Mouse (Mus musculus) midbrain, embryonic 11.5 days (tissue): ENCODE measurements at regions not wholly inside any gene's neighbourhood (a gene's known extent, or its start where the extent isn't known, plus 50 kb on each side); places are given as distances from the start of the nearest gene placed in this dataset.
A peak's percentile ranks its signal among the peaks of the same experiment; 100 is the strongest.

Source experiments
- ATAC-seq: fragments of 200-750 bp; cut with Nextera tagmentation; 2 replicates; pipeline ENCODE4 v1.8.0; 2017; ENCODE audit warnings: moderate TSS enrichment, moderate library complexity; ENCODE audit not compliant: low FRiP score
- DNase-seq: peaks from one replicate; pipeline ENCODE4 v3.0.0; 2015; ENCODE audit warnings: low spot score; ENCODE audit errors: missing footprints
- H3K27ac ChIP-seq: fragments of 300-500 bp; sonication (generic); 2 replicates; pipeline ENCODE4 v1.5.1; 2014; ENCODE audit warnings: low read depth, low read length
- H3K27me3 ChIP-seq: fragments of 300-500 bp; sonication (generic); 2 replicates; pipeline ENCODE4 v1.6.1; 2014; ENCODE audit warnings: mild to moderate bottlenecking, low read length, moderate library complexity, mixed read lengths; ENCODE audit not compliant: control insufficient read depth, insufficient read depth
- H3K36me3 ChIP-seq: fragments of 300-500 bp; sonication (generic); 2 replicates; pipeline ENCODE4 v1.6.1; 2014; ENCODE audit warnings: mild to moderate bottlenecking, low read length, moderate library complexity, mixed read lengths; ENCODE audit not compliant: control insufficient read depth, insufficient read depth
- H3K4me1 ChIP-seq: fragments of 300-500 bp; sonication (generic); 2 replicates; pipeline ENCODE4 v1.6.1; 2014; ENCODE audit warnings: low read length; ENCODE audit not compliant: control insufficient read depth, insufficient read depth
- H3K4me2 ChIP-seq: fragments of 300-500 bp; sonication (generic); 2 replicates; pipeline ENCODE4 v1.6.1; 2014; ENCODE audit warnings: mild to moderate bottlenecking, moderate library complexity
- H3K4me3 ChIP-seq: fragments of 300-500 bp; sonication (generic); 2 replicates; pipeline ENCODE4 v1.5.1; 2014; ENCODE audit warnings: low read depth, low read length
- H3K9ac ChIP-seq: fragments of 300-500 bp; sonication (generic); 2 replicates; pipeline ENCODE4 v1.6.1; 2014; ENCODE audit warnings: low read length
- H3K9me3 ChIP-seq: fragments of 300-500 bp; sonication (generic); 2 replicates; pipeline ENCODE4 v1.6.1; 2016; ENCODE audit warnings: low read length; ENCODE audit not compliant: control insufficient read depth
- WGBS: fragments of 180-500 bp; shearing (Covaris S2); extraction: QIAGEN DNeasy Blood & Tissue Kit; methylation state at CpG from one replicate; pipeline ENCODE4 v1.1.7; 2014; 5-methylcytosine and 5-hydroxymethylcytosine counted together

- WGBS = 91% methylated on average over 7 of the region's 7 CpGs
- DNase-seq (no peak), ATAC-seq (no peak)
- H3K4me3 ChIP-seq = no peak overlapping the region
- no peaks in the 10 kb centered on the region for H3K27me3 ChIP-seq
- H3K36me3 ChIP-seq = no peaks in the 10 kb centered on the region
- H3K9me3 ChIP-seq = no peaks in the 10 kb centered on the region
- H3K9ac ChIP-seq = no peak overlapping the region
- H3K4me1 ChIP-seq = no peaks in the 10 kb centered on the region
- no peak overlapping the region for H3K27ac ChIP-seq
- no peak overlapping the region for H3K4me2 ChIP-seq
Observed at GRCm38 (mm10) chr15:15946280-15947110, 782.1 kb upstream of the Cdh9 start.

GRCm38 (mm10) chr15:15959411-15959810 lies 769.1 kb upstream of the Cdh9 start:
- Histone ChIP-seq H3K9me3 (no peaks in the 10 kb centered on the region), H3K27me3 (no peaks in the 10 kb centered on the region), H3K36me3 (no peaks in the 10 kb centered on the region), H3K9ac (no peak overlapping the region), H3K4me1 (no peaks in the 10 kb centered on the region), H3K27ac (no peak overlapping the region), H3K4me2 (no peak overlapping the region), H3K4me3 (no peak overlapping the region)
- WGBS = 91% methylated on average over 3 of the region's 3 CpGs
- ATAC-seq = no peak
- DNase-seq = no peak

GRCm38 (mm10) chr15:15968518-15968917 lies 760.0 kb upstream of the Cdh9 start:
- no peaks in the 10 kb centered on the region for H3K27me3 ChIP-seq
- no peak for ATAC-seq
- 55% methylated on average over 1 of the region's 1 CpGs for whole genome bisulfite sequencing

GRCm38 (mm10) chr15:15976788-15977187 lies 751.8 kb upstream of the Cdh9 start:
- no peaks in the 10 kb centered on the region for H3K4me1 ChIP-seq
- no peak overlapping the region for H3K4me3 ChIP-seq
- ATAC-seq = peak; percentile 42; the same call in 1 of the 2 replicates
- no peak overlapping the region for H3K9ac ChIP-seq
- H3K27me3 ChIP-seq = no peaks in the 10 kb centered on the region
- no peak overlapping the region for H3K4me2 ChIP-seq
- no peak overlapping the region for H3K27ac ChIP-seq
- H3K36me3 ChIP-seq = no peaks in the 10 kb centered on the region
- H3K9me3 ChIP-seq = no peaks in the 10 kb centered on the region
- 72% methylated on average over 4 of the region's 4 CpGs for WGBS
- DNase-seq = no peak

More at GRCm38 (mm10) chr15:15968518-15968917, 760.0 kb upstream of the Cdh9 start:
- DNase-seq = no peak
- H3K4me1 ChIP-seq = no peaks in the 10 kb centered on the region
- no peaks in the 10 kb centered on the region for H3K9me3 ChIP-seq
- H3K4me3 ChIP-seq = no peak overlapping the region
- H3K9ac ChIP-seq = no peak overlapping the region
- H3K4me2 ChIP-seq = no peak overlapping the region
- no peaks in the 10 kb centered on the region for H3K36me3 ChIP-seq
- no peak overlapping the region for H3K27ac ChIP-seq
